Mouse (Mus musculus) B cell, adult 2 months (primary cell): ENCODE measurements around the gene 4930503B20Rik.

Source experiments
- DNase-seq, 2 experiments: peaks; one replicate each; pipeline ENCODE4 v3.0.0; 2022

4930503B20Rik gene

DNA sequence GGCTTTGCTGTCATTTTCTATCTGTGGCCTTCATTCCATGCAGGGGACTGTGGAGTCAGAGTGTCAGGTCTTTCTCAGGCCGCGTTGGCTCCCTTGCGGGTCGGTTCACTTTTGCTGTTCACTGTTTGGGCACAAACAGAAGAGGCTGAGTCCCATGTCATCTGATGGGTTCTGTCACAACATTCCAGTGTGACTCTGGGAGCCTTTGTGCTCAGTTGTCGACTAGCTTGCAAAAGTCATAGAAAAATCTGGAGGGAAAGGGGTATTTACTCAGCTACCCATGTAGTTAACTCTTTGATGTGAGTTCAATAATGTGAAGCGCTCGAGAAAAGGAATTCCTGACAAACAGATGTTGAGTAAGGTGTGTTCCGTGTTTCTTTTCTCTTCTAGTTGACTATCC lies 54.7 kb downstream of the 4930503B20Rik start:
- no peak for DNase-seq

DNA sequence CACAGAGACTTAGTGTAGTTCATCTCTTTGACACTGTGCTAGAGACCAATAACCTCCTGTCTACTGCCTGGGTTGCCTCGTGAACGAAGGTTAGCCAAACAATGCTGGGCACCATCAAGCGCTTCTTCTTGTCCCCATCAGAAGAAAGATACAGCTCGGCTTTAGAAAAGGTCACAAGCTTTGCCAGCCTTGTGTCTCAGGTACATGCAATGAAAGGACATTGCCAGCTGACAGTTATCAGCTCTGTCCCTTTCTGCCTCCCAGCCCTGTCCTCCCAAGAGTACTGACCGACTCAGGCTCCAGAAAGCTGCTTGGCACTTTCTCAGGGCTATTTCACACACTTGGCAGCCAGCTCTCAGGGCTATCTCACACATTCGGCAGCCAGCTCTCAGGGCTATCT lies 55.7 kb downstream of the 4930503B20Rik start:
- no peak for DNase-seq
